Mouse (Mus musculus): ENCODE data around the gene Gm26558.

- TF ChIP-seq CTCF (IDR thresholded peaks at IDR 0.05; ENCODE audit: borderline replicate concordance, extremely low read depth, insufficient read depth, insufficient read length) (no peak), POLR2A (IDR thresholded peaks at IDR 0.05; ENCODE audit: borderline replicate concordance, extremely low read depth, insufficient read depth, insufficient read length, poor library complexity, severe bottlenecking) (no peak)
Observed at GRCm38 (mm10) chr2:70661715-70662495, at the start of gene Gm26558.

All from brain, embryonic 14.5 days (tissue).